ENCODE assay signal across 19 mouse cellular contexts in genomic region chr1:157046760-157047182, GRCm38 (mm10).
DNase-seq lines count a peak whose midpoint lies in the region; ATAC-seq and TF ChIP-seq lines count a peak whose summit lies in the region.
"Had no signal": no experiment of that assay in that cellular context is flagged by ENCODE, and none has a peak within 500 bp of the region (broad histone marks: within the 10 kb centered on the region; RNA-seq: fewer than 3 reads in every experiment).

No protein-coding gene starts in this region.

- no peak for TF ChIP-seq POLR2A in cerebellum, adult 2 months (IDR thresholded peaks at IDR 0.05; ENCODE audit: borderline replicate concordance, insufficient read depth, low read length)
- TF ChIP-seq POLR2A in heart, adult 2 months (IDR thresholded peaks at IDR 0.05; ENCODE audit: insufficient read depth, low read depth, low read length): no peak

- DNase-seq in cerebellum, adult 2 months: no peak
- DNase-seq in cerebellum, postnatal 25 days: no peak
- no peak for DNase-seq in heart, postnatal 0 days (ENCODE audit: low spot score)
- no peak for DNase-seq in heart, adult 2 months
- peak; percentile 66 for DNase-seq in 416B (ENCODE audit: low read depth)
- DNase-seq in left cerebral cortex, postnatal 10 days (ENCODE audit: extremely low spot score in 1 of 2, low spot score in 2 of 2): no peak
- no peak for DNase-seq in gastrocnemius, postnatal 36 days
- DNase-seq: adrenal gland, postnatal 25 days; B cell, adult 2 months had no signal

- intact Hi-C loops in heart, adult 2 months (cut with DNase I): no loop called here
- intact Hi-C loops in left cerebral cortex, postnatal 10 days (cut with DNase I): no loop called here
- intact Hi-C loops in gastrocnemius, postnatal 36 days (cut with DNase I): no loop called here

- peak; percentile 53 for ATAC-seq in heart, postnatal 0 days (ENCODE audit: insufficient read depth, low read depth)
- 0 out of 2 replicates have a peak, but pooled peaks have one; percentile 15 for ATAC-seq in megakaryocyte progenitor cell, adult 5-6 weeks (replicated peaks; ENCODE audit: poor library complexity)
- ATAC-seq: forebrain, embryonic 13.5 days; inflammation-experienced regulatory T-cells, adult 6 months; midbrain, embryonic 16.5 days had no signal

- no peak overlapping the region for H3K4me3 ChIP-seq in cerebellum, adult 2 months (replicated peaks; ENCODE audit: insufficient read depth, low read depth, low read length)
- no peak overlapping the region for H3K4me3 ChIP-seq in heart, postnatal 0 days (ENCODE audit: low read depth, low read length)
- no peak overlapping the region for H3K4me3 ChIP-seq in heart, adult 2 months
- H3K4me3 ChIP-seq: embryonic facial prominence, embryonic 12.5 days; forebrain, embryonic 13.5 days; hindbrain, embryonic 10.5 days; neural tube, embryonic 13.5 days had no signal

- no peaks in the 10 kb centered on the region for H3K36me3 ChIP-seq in heart, postnatal 0 days (replicated peaks; ENCODE audit: control insufficient read depth, insufficient read depth, low read length)
- no peaks in the 10 kb centered on the region for H3K36me3 ChIP-seq in heart, adult 2 months (ENCODE audit: control insufficient read depth, insufficient read depth, low read length)
- H3K36me3 ChIP-seq: embryonic facial prominence, embryonic 12.5 days; G1E; hindbrain, embryonic 10.5 days; neural tube, embryonic 13.5 days had no signal

- peak overlapping the region; percentile 39; the same call in 1 of the 2 replicates for H3K27ac ChIP-seq in cerebellum, adult 2 months (ENCODE audit: insufficient read depth, low read length)
- no peak overlapping the region for H3K27ac ChIP-seq in heart, postnatal 0 days (ENCODE audit: low read depth)
- no peak overlapping the region for H3K27ac ChIP-seq in heart, adult 2 months
- H3K27ac ChIP-seq: embryonic facial prominence, embryonic 12.5 days; forebrain, embryonic 13.5 days; kidney, postnatal 0 days; neural tube, embryonic 13.5 days had no signal

- H3K4me2 ChIP-seq in heart, postnatal 0 days (ENCODE audit: low read depth, low read length): no peak overlapping the region
- H3K4me2 ChIP-seq: embryonic facial prominence, embryonic 12.5 days; forebrain, embryonic 13.5 days; liver, embryonic 11.5 days; neural tube, embryonic 13.5 days had no signal

- no peak for TF ChIP-seq CTCF in cerebellum, adult 2 months (IDR thresholded peaks at IDR 0.05; ENCODE audit: borderline replicate concordance, insufficient read depth, low read depth, low read length)
- TF ChIP-seq CTCF in heart, postnatal 0 days (IDR thresholded peaks at IDR 0.05; ENCODE audit: low read depth): no peak
- TF ChIP-seq CTCF in heart, adult 2 months (IDR thresholded peaks at IDR 0.05): no peak

- H3K9me3 ChIP-seq in heart, postnatal 0 days (replicated peaks; ENCODE audit: control insufficient read depth, low read length): no peaks in the 10 kb centered on the region
- H3K9me3 ChIP-seq: embryonic facial prominence, embryonic 12.5 days; forebrain, embryonic 13.5 days; hindbrain, embryonic 10.5 days; neural tube, embryonic 13.5 days had no signal

- H3K79me2 ChIP-seq in heart, adult 2 months (replicated peaks; ENCODE audit: control insufficient read depth, insufficient read depth, low read length): no peaks in the 10 kb centered on the region

- 79% methylated on average over 4 of the region's 4 CpGs for WGBS in cerebellum, adult 2 months
- WGBS in heart, postnatal 0 days: 51% methylated on average over 4 of the region's 4 CpGs
- 55% methylated on average over 4 of the region's 4 CpGs for WGBS in heart, adult 2 months

- no peak for TF ChIP-seq EP300 in heart, postnatal 0 days (IDR thresholded peaks at IDR 0.05; ENCODE audit: low read depth)
- TF ChIP-seq EP300 in heart, adult 2 months (IDR thresholded peaks at IDR 0.05; ENCODE audit: insufficient read depth, low read depth, low read length): no peak

- H3K27me3 ChIP-seq in cerebellum, adult 2 months (ENCODE audit: control insufficient read depth, insufficient read depth, low read length): no peaks in the 10 kb centered on the region
- no peaks in the 10 kb centered on the region for H3K27me3 ChIP-seq in heart, postnatal 0 days (ENCODE audit: control insufficient read depth, insufficient read depth, low read length)
- H3K27me3 ChIP-seq in heart, adult 2 months (ENCODE audit: control insufficient read depth, insufficient read depth, low read length): no peaks in the 10 kb centered on the region
- H3K27me3 ChIP-seq: embryonic facial prominence, embryonic 12.5 days; forebrain, embryonic 13.5 days had no signal

- H3K4me1 ChIP-seq in cerebellum, adult 2 months (ENCODE audit: control insufficient read depth, insufficient read depth, low read length): no peaks in the 10 kb centered on the region
- 0 out of 2 replicates have a peak, but pooled peaks cover 6% of the 10 kb centered on the region for H3K4me1 ChIP-seq in heart, postnatal 0 days (ENCODE audit: control insufficient read depth, insufficient read depth)
- H3K4me1 ChIP-seq in heart, adult 2 months (ENCODE audit: control insufficient read depth, insufficient read depth, low read length): peaks cover 2% of the 10 kb centered on the region

- no peak overlapping the region for H3K9ac ChIP-seq in heart, postnatal 0 days (replicated peaks; ENCODE audit: low read depth, low read length)
- H3K9ac ChIP-seq in heart, adult 2 months (ENCODE audit: low read depth, low read length): no peak overlapping the region
- H3K9ac ChIP-seq: embryonic facial prominence, embryonic 12.5 days; forebrain, embryonic 13.5 days; neural tube, embryonic 13.5 days had no signal
